Mouse (Mus musculus) T-cell, adult 66 days (primary cell): Measurements from ENCODE around the gene Anxa5. TPM values are rescaled to one million over a fixed set of nuclear protein-coding genes. Genes with fewer than 3 reads are reported as not detected.

ENCODE experiments used
- total RNA-seq, 2 experiments: library from RNA; stranded (reverse); gene quantifications; 3 replicates in 1 of 2; 4 replicates in 1 of 2; pipeline ENCODE4 v1.2.4; 2023

The Anxa5 gene
- total RNA-seq, result 10 to 100 TPM; 64.4 to 65.7 TPM

GRCm38 (mm10) chr3:36475532-36476087 is at the start of gene Anxa5, which contains the start of gene 1810062G17Rik:
Gene Anxa5, minus strand, starts transcription at chr3:36475894.
Gene 1810062G17Rik, plus strand, starts transcription at chr3:36475937.

GRCm38 (mm10) chr3:36521073-36522060 is 45.7 kb upstream of the Anxa5 start, which contains the start of gene Gm11549:
Gene Gm11549, minus strand, starts transcription at chr3:36521813.

Other genes starting within 250 kb of the Anxa5 start
- gene 1810062G17Rik, start within 50 bp of the Anxa5 start, total RNA-seq, result 1 to 10 TPM in 1 of 2 experiments, under 1 TPM in 1; 0.84 to 1.1 TPM
- gene Gm11549, start 45.9 kb upstream of the Anxa5 start, total RNA-seq, result not detected
- gene Exosc9, start 76.7 kb upstream of the Anxa5 start, total RNA-seq, result 10 to 100 TPM; 34.6 to 38.8 TPM
- 1 to 10 TPM; 2.2 to 7.2 TPM for gene Ccna2, start 96.3 kb upstream of the Anxa5 start, total RNA-seq
- gene Bbs7, start 137.6 kb upstream of the Anxa5 start, total RNA-seq, result 1 to 10 TPM; 1.5 to 2.2 TPM
- not detected for gene Trpc3, start 214.3 kb upstream of the Anxa5 start, total RNA-seq